Mouse (Mus musculus): ENCODE measurements at regions not wholly inside any gene's neighbourhood (a gene's known extent, or its start where the extent isn't known, plus 50 kb on each side); places are given as distances from the start of the nearest gene placed in this dataset.

DNA sequence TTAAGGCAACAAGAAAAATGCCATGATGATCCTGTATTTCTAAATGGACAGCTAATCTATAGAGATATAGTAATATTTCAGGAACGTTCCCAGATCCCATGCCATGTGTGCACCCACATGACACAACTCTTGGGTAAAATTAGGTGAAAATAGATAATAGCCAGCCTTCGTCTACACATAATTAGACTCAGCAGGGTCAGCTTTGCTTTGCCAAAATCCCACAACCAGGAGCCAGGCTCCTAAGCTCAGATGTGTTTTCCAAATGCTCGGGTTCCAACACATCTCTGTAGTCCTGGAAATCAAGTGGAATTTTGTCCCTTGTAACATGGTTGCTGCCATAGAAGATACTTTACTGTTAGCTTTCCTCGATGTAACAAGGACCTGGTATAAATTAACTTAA is 122.7 kb downstream of the Fam198b start:
- H3K4me1 ChIP-seq (ENCODE audit: control insufficient read depth, insufficient read depth, insufficient read length) = no peaks in the 10 kb centered on the region
- no peak overlapping the region for H3K4me3 ChIP-seq (ENCODE audit: extremely low read depth, insufficient read depth, insufficient read length)
- WGBS = 87% methylated on average over 4 of the region's 4 CpGs
- H3K36me3 ChIP-seq (ENCODE audit: control insufficient read depth, insufficient read depth, low read length) = no peaks in the 10 kb centered on the region
- no peaks in the 10 kb centered on the region for H3K27me3 ChIP-seq (ENCODE audit: control insufficient read depth, insufficient read depth, low read length)
- no peak overlapping the region for H3K27ac ChIP-seq (ENCODE audit: insufficient read depth, low read length)
- DNase-seq (ENCODE audit: low read depth in 1 of 2, low spot score in 2 of 2) = no peak
- TF ChIP-seq CTCF (IDR thresholded peaks at IDR 0.05; ENCODE audit: extremely low read depth, insufficient read depth, insufficient read length, insufficient replicate concordance) (no peak), POLR2A (IDR thresholded peaks at IDR 0.05; ENCODE audit: low read depth, low read length) (no peak)

- no peak for DNase-seq (ENCODE audit: low read depth in 1 of 2, low spot score in 2 of 2)
- Histone ChIP-seq H3K36me3 (ENCODE audit: control insufficient read depth, insufficient read depth, low read length) (no peaks in the 10 kb centered on the region), H3K27me3 (ENCODE audit: control insufficient read depth, insufficient read depth, low read length) (no peaks in the 10 kb centered on the region), H3K27ac (ENCODE audit: insufficient read depth, low read length) (no peak overlapping the region), H3K4me1 (ENCODE audit: control insufficient read depth, insufficient read depth, insufficient read length) (no peaks in the 10 kb centered on the region), H3K4me3 (ENCODE audit: extremely low read depth, insufficient read depth, insufficient read length) (no peak overlapping the region)
- no peak for TF ChIP-seq CTCF (IDR thresholded peaks at IDR 0.05; ENCODE audit: extremely low read depth, insufficient read depth, insufficient read length, insufficient replicate concordance)
- no peak for TF ChIP-seq POLR2A (IDR thresholded peaks at IDR 0.05; ENCODE audit: low read depth, low read length)
- 94% methylated on average over 1 of the region's 1 CpGs for WGBS
Measured at GRCm38 (mm10) chr3:80009275-80009674, 124.9 kb downstream of the Fam198b start.

GRCm38 (mm10) chr3:80025795-80026194 is 141.5 kb downstream of the Fam198b start:
- no peak for DNase-seq (ENCODE audit: low read depth in 1 of 2, low spot score in 2 of 2)
- no peak overlapping the region for H3K27ac ChIP-seq (ENCODE audit: insufficient read depth, low read length)
- H3K4me1 ChIP-seq (ENCODE audit: control insufficient read depth, insufficient read depth, insufficient read length) = no peaks in the 10 kb centered on the region
- TF ChIP-seq CTCF (IDR thresholded peaks at IDR 0.05; ENCODE audit: extremely low read depth, insufficient read depth, insufficient read length, insufficient replicate concordance) (no peak), POLR2A (IDR thresholded peaks at IDR 0.05; ENCODE audit: low read depth, low read length) (no peak)
- H3K36me3 ChIP-seq (ENCODE audit: control insufficient read depth, insufficient read depth, low read length) = no peaks in the 10 kb centered on the region
- H3K27me3 ChIP-seq (ENCODE audit: control insufficient read depth, insufficient read depth, low read length) = no peaks in the 10 kb centered on the region
- WGBS = 88% methylated on average over 1 of the region's 1 CpGs
- H3K4me3 ChIP-seq (ENCODE audit: extremely low read depth, insufficient read depth, insufficient read length) = no peak overlapping the region

DNA sequence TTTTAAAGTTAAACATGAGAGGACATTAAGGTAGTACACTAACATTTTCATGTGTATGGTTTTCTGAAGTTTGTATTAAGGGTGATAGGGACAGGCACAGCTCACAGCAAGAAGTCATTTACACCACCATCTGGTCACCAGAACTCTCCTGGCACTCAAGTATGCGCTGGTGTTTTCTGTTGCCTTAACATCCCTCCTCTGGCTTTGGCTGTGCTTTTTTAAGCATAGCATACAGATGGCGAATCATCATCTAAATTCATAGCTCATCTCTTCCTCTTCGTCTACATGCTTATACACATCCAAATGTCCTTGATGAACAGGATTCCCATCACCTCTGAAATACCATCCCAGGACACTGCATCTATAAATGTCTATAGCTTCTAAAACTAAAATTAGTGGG is 148.7 kb downstream of the Fam198b start:
- Histone ChIP-seq H3K36me3 (ENCODE audit: control insufficient read depth, insufficient read depth, low read length) (no peaks in the 10 kb centered on the region), H3K4me3 (ENCODE audit: extremely low read depth, insufficient read depth, insufficient read length) (no peak overlapping the region), H3K4me1 (ENCODE audit: control insufficient read depth, insufficient read depth, insufficient read length) (no peaks in the 10 kb centered on the region), H3K27ac (ENCODE audit: insufficient read depth, low read length) (no peak overlapping the region), H3K27me3 (ENCODE audit: control insufficient read depth, insufficient read depth, low read length) (no peaks in the 10 kb centered on the region)
- 89% methylated on average over 3 of the region's 3 CpGs for WGBS
- DNase-seq (ENCODE audit: low read depth in 1 of 2, low spot score in 2 of 2) = no peak
- TF ChIP-seq POLR2A (IDR thresholded peaks at IDR 0.05; ENCODE audit: low read depth, low read length) (no peak), CTCF (IDR thresholded peaks at IDR 0.05; ENCODE audit: extremely low read depth, insufficient read depth, insufficient read length, insufficient replicate concordance) (no peak)

DNA sequence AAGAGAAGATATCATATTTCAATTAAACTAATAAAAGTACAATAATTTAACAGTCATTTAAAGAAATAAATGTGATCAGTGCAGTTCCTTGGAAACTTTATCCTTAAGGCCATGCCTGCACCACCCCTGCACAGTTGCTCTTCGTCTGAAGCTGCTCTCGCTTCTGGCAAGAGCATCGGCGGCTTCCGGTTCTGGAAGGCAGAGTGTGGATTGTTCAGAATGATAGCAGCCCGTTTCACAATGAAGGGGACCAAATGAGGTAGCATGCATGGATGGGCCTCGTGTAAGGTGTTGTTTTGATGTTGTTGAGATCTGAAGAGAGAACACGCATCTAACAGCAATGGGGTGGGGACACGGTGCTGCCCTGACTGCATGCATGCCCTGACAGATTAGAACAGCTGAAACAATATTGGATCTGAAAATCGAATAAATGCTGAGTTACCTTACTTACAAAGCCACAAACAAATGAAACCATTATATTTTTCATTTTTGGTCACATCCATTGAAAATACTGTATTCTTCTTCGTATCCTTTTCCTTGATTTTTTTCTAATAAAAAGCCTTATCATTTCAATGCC is 154.3 kb downstream of the Fam198b start:
- DNase-seq (ENCODE audit: low read depth in 1 of 2, low spot score in 2 of 2) = no peak
- Histone ChIP-seq H3K27ac (ENCODE audit: insufficient read depth, low read length) (no peak overlapping the region), H3K36me3 (ENCODE audit: control insufficient read depth, insufficient read depth, low read length) (no peaks in the 10 kb centered on the region), H3K4me1 (ENCODE audit: control insufficient read depth, insufficient read depth, insufficient read length) (no peaks in the 10 kb centered on the region), H3K27me3 (ENCODE audit: control insufficient read depth, insufficient read depth, low read length) (no peaks in the 10 kb centered on the region), H3K4me3 (ENCODE audit: extremely low read depth, insufficient read depth, insufficient read length) (no peak overlapping the region)
- TF ChIP-seq POLR2A (IDR thresholded peaks at IDR 0.05; ENCODE audit: low read depth, low read length) = no peak
- no peak for TF ChIP-seq CTCF (IDR thresholded peaks at IDR 0.05; ENCODE audit: extremely low read depth, insufficient read depth, insufficient read length, insufficient replicate concordance)
- WGBS = 82% methylated on average over 11 of the region's 11 CpGs

- no peak overlapping the region for H3K27ac ChIP-seq (ENCODE audit: insufficient read depth, low read length)
- H3K36me3 ChIP-seq (ENCODE audit: control insufficient read depth, insufficient read depth, low read length) = no peaks in the 10 kb centered on the region
- no peak for DNase-seq (ENCODE audit: low read depth in 1 of 2, low spot score in 2 of 2)
- 67% methylated on average over 5 of the region's 5 CpGs for WGBS
- no peaks in the 10 kb centered on the region for H3K27me3 ChIP-seq (ENCODE audit: control insufficient read depth, insufficient read depth, low read length)
- TF ChIP-seq CTCF (IDR thresholded peaks at IDR 0.05; ENCODE audit: extremely low read depth, insufficient read depth, insufficient read length, insufficient replicate concordance) = no peak
- TF ChIP-seq POLR2A (IDR thresholded peaks at IDR 0.05; ENCODE audit: low read depth, low read length) = no peak
- H3K4me3 ChIP-seq (ENCODE audit: extremely low read depth, insufficient read depth, insufficient read length) = no peak overlapping the region
- no peaks in the 10 kb centered on the region for H3K4me1 ChIP-seq (ENCODE audit: control insufficient read depth, insufficient read depth, insufficient read length)
Measured at GRCm38 (mm10) chr3:80042756-80043484, 158.6 kb downstream of the Fam198b start.
